Mouse (Mus musculus): ENCODE results near the gene Klf15. TPM values are rescaled to one million over a fixed set of nuclear protein-coding genes. Genes with fewer than 3 reads are reported as not detected.
A peak's percentile ranks its signal among the peaks of the same experiment; 100 is the strongest.

The Klf15 gene
- total and polyA plus RNA-seq, 2 experiments from 2014 or later: 20.6 to 35.1 TPM

- no peaks in the 10 kb centered on the region for H3K36me3 ChIP-seq (ENCODE audit: insufficient read depth, low read length)
- no peaks in the 10 kb centered on the region for H3K9me3 ChIP-seq (ENCODE audit: low read length)
- H3K9ac ChIP-seq (replicated peaks; ENCODE audit: low read length, poor library complexity, severe bottlenecking): no peak overlapping the region
- no peak for TF ChIP-seq CTCF (IDR thresholded peaks at IDR 0.05)
- H3K4me1 ChIP-seq (ENCODE audit: insufficient read depth, low read length): no peaks in the 10 kb centered on the region
- H3K27me3 ChIP-seq (ENCODE audit: insufficient read depth, low read length): 0 out of 2 replicates have a peak, but pooled peaks cover 4% of the 10 kb centered on the region
- ATAC-seq (ENCODE audit: low FRiP score) (no peak), DNase-seq (ENCODE audit: low spot score) (no peak)
- WGBS: 63% methylated on average over 2 of the region's 2 CpGs
- no peak overlapping the region for H3K4me3 ChIP-seq (ENCODE audit: low read depth, low read length)
- no peak overlapping the region for H3K27ac ChIP-seq (ENCODE audit: low read depth, low read length)
- no peak overlapping the region for H3K4me2 ChIP-seq (ENCODE audit: low read depth, low read length, poor library complexity, severe bottlenecking)
These were observed 1.2 kb upstream of the Klf15 start for GRCm38 (mm10) chr6:90461181-90461580.

DNA sequence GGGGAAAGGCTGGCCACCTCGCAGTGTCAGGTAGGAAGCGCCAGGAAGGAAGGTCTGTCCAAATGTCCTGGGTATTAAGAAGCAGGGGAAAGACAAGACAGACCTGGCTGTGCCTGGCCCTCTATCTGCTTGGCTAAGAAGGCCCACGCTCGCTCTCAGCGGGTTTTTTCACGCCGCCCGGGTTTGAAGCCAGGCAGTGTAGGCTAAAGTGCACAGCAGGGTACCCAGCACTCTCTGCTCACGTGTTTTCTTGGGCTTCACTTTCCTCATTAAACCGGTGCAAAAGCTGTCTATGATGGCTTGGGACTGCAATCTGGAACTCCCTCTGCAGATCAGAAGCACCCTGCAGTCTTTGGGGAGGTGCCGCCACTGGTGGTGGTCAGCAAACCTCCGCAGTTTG is 605 bp upstream of the Klf15 start:
- Histone ChIP-seq H3K36me3 (ENCODE audit: insufficient read depth, low read length) (no peaks in the 10 kb centered on the region), H3K27ac (ENCODE audit: low read depth, low read length) (peak overlapping the region; percentile 32; the same call in 1 of the 2 replicates), H3K4me2 (ENCODE audit: low read depth, low read length, poor library complexity, severe bottlenecking) (peak overlapping the region; percentile 99), H3K4me3 (ENCODE audit: low read depth, low read length) (peak overlapping the region; percentile 77), H3K9ac (replicated peaks; ENCODE audit: low read length, poor library complexity, severe bottlenecking) (no peak overlapping the region), H3K4me1 (ENCODE audit: insufficient read depth, low read length) (no peaks in the 10 kb centered on the region), H3K9me3 (ENCODE audit: low read length) (no peaks in the 10 kb centered on the region), H3K27me3 (ENCODE audit: insufficient read depth, low read length) (0 out of 2 replicates have a peak, but pooled peaks cover 4% of the 10 kb centered on the region)
- DNase-seq (ENCODE audit: low spot score) (no peak), ATAC-seq (ENCODE audit: low FRiP score) (no peak)
- 16% methylated on average over 12 of the region's 12 CpGs for WGBS
- TF ChIP-seq CTCF (IDR thresholded peaks at IDR 0.05): no peak

DNA sequence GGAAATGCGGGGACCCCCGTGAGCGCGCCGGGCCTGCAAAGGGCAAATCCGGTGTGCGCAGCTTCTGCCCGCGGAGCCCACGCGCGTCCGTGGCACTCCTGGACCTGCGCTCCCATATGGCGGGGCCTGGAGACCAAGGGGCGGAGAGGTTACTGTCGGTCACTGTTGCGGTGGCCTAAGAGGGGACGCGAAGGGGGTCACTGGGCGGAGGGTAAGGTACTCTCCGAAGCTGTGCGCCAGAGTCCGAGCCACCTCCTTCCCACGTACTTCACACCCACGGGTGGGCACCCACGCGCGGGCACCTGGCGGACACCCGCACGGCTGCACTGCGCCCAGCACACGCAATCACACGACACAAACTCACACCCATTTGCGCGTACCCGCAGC is 458 bp downstream of the Klf15 start:
- peak overlapping the region; percentile 99 for H3K4me2 ChIP-seq (ENCODE audit: low read depth, low read length, poor library complexity, severe bottlenecking)
- DNase-seq (ENCODE audit: low spot score): peak; percentile 9
- no peaks in the 10 kb centered on the region for H3K9me3 ChIP-seq (ENCODE audit: low read length)
- peak overlapping the region; percentile 77 for H3K4me3 ChIP-seq (ENCODE audit: low read depth, low read length)
- 0 out of 2 replicates have a peak, but pooled peaks have one; percentile 36 for TF ChIP-seq CTCF (IDR thresholded peaks at IDR 0.05)
- 0 out of 2 replicates have a peak, but pooled peaks cover 4% of the 10 kb centered on the region for H3K27me3 ChIP-seq (ENCODE audit: insufficient read depth, low read length)
- peak overlapping the region; percentile 75 for H3K9ac ChIP-seq (replicated peaks; ENCODE audit: low read length, poor library complexity, severe bottlenecking)
- peaks cover 3% of the 10 kb centered on the region; the same call in 1 of the 2 replicates for H3K36me3 ChIP-seq (ENCODE audit: insufficient read depth, low read length)
- WGBS: 0% methylated on average over 38 of the region's 38 CpGs
- H3K27ac ChIP-seq (ENCODE audit: low read depth, low read length): peak overlapping the region; percentile 82
- H3K4me1 ChIP-seq (ENCODE audit: insufficient read depth, low read length): no peaks in the 10 kb centered on the region
- ATAC-seq (ENCODE audit: low FRiP score): peak; percentile 47

GRCm38 (mm10) chr6:90463228-90463862 is 969 bp downstream of the Klf15 start:
- WGBS: under 1% methylated on average over 31 of the region's 31 CpGs
- no peak; the same call in 1 of the 2 replicates for TF ChIP-seq CTCF (IDR thresholded peaks at IDR 0.05)
- peak; percentile 83 for ATAC-seq (ENCODE audit: low FRiP score)

GRCm38 (mm10) chr6:90463890-90464421 is 1.6 kb downstream of the Klf15 start:
- Histone ChIP-seq H3K36me3 (ENCODE audit: insufficient read depth, low read length) (peaks cover 4% of the 10 kb centered on the region; the same call in 1 of the 2 replicates), H3K9me3 (ENCODE audit: low read length) (no peaks in the 10 kb centered on the region), H3K4me1 (ENCODE audit: insufficient read depth, low read length) (no peaks in the 10 kb centered on the region), H3K4me3 (ENCODE audit: low read depth, low read length) (peak overlapping the region; percentile 77), H3K9ac (replicated peaks; ENCODE audit: low read length, poor library complexity, severe bottlenecking) (peak overlapping the region; percentile 75; the same call in 1 of the 2 replicates), H3K27ac (ENCODE audit: low read depth, low read length) (peak overlapping the region; percentile 27), H3K27me3 (ENCODE audit: insufficient read depth, low read length) (0 out of 2 replicates have a peak, but pooled peaks cover 4% of the 10 kb centered on the region), H3K4me2 (ENCODE audit: low read depth, low read length, poor library complexity, severe bottlenecking) (peak overlapping the region; percentile 99)
- DNase-seq (ENCODE audit: low spot score) (peak; percentile 23), ATAC-seq (ENCODE audit: low FRiP score) (no peak)
- TF ChIP-seq CTCF (IDR thresholded peaks at IDR 0.05): no peak
- 35% methylated on average over 7 of the region's 7 CpGs for WGBS

More at GRCm38 (mm10) chr6:90463228-90463862, 969 bp downstream of the Klf15 start:
- Histone ChIP-seq H3K4me1 (ENCODE audit: insufficient read depth, low read length) (no peaks in the 10 kb centered on the region), H3K4me3 (ENCODE audit: low read depth, low read length) (peak overlapping the region; percentile 77), H3K9me3 (ENCODE audit: low read length) (no peaks in the 10 kb centered on the region), H3K36me3 (ENCODE audit: insufficient read depth, low read length) (peaks cover 4% of the 10 kb centered on the region; the same call in 1 of the 2 replicates), H3K4me2 (ENCODE audit: low read depth, low read length, poor library complexity, severe bottlenecking) (peak overlapping the region; percentile 99), H3K9ac (replicated peaks; ENCODE audit: low read length, poor library complexity, severe bottlenecking) (peak overlapping the region; percentile 75), H3K27me3 (ENCODE audit: insufficient read depth, low read length) (0 out of 2 replicates have a peak, but pooled peaks cover 4% of the 10 kb centered on the region), H3K27ac (ENCODE audit: low read depth, low read length) (peak overlapping the region; percentile 82)
- DNase-seq (ENCODE audit: low spot score): peak; percentile 85

Data from midbrain, postnatal 0 days (tissue).